Mouse (Mus musculus) bone marrow macrophage, adult 2 months (primary cell): ENCODE measurements at regions not wholly inside any gene's neighbourhood (a gene's known extent, or its start where the extent isn't known, plus 50 kb on each side); places are given as distances from the start of the nearest gene placed in this dataset.

Experiments used
- CTCF ChIP-seq: IDR thresholded peaks from 2 replicates; pipeline ENCODE4 v1.5.1; 2012; ENCODE audit warnings: low read depth, mild to moderate bottlenecking, low read length, moderate library complexity
- POLR2A ChIP-seq: IDR thresholded peaks from 2 replicates; pipeline ENCODE4 v1.6.1; 2012; ENCODE audit warnings: mild to moderate bottlenecking, low read depth, low read length, borderline replicate concordance

DNA sequence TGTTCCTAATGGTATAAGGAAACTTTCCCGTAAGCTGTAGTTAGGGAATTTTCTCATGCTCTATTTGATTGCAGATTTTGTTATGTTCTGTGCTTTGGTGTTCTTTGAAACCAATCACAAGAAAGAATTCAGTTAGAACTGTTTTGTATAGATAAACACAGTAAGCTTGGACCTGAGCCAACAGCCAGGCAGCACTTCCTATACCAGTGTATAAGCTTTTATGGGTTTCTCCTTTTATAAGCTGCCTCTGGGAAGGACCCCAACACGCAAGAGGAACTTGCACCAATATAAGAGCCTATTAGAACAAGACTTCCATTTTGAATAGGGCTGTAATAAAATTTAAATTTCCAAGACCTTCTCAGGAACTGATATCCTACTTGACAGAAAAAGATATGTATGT lies 347.2 kb downstream of the Ets1 start:
- TF ChIP-seq POLR2A (no peak), CTCF (no peak)
